Mouse (Mus musculus): ENCODE measurements around the gene Armc2. TPM values are rescaled to one million over a fixed set of nuclear protein-coding genes. Genes with fewer than 3 reads are reported as not detected.
A peak's percentile ranks its signal among the peaks of the same experiment; 100 is the strongest.

Gene Armc2
- total RNA-seq, 1 experiment from 2014 or later: 1.2 TPM

DNA sequence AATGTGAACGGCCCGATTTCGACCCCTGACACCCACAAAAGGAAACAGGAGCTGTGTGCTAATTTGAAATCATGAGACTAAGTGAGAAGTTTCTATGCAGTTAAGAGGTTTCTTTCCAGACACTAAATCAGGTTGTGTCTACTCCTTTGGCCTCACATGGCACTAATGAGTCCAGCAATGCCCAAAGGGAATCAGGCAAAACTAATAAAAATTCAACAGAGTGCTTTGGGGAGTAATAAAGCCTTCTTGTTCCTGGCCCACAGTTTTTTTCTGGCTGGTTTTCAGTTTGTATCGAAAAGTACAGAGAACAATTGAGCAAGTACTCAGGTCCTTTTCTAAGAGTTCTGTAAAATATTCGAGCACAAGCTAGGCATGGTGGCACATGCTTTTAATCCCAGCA, 4.2 kb downstream of the Armc2 start:
- DNase-seq: no peak

DNA sequence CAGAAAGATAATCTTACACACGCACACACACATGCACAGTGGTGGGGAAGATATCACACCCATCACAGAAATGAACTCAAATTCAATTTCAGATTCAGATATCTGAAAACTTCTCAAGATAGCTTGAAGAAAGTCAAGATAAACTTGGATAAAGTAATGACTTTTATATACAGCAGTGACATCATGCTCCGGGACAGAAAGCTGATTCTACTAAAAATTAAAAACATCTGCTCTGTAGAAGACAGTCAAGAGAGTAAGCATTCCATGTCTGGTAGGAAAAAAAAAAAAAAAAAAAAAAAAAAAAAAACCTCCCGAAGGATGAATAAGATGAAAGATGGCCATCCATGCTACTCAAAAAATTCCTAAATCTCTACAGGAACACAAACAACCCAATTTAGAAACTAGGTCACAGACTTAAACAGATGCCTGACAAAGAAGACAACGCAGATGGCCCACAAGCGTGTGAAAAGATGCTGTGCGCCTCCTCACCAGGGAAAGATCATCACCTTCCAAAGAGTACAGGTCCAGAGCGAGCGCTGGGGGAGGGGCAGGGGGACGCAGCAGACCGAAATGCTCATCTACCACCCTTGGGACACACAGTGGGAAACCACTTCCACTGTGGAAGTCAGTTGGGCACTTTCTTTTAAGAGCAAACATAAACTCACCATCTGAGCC, 7.3 kb downstream of the Armc2 start:
- no peak for DNase-seq

DNA sequence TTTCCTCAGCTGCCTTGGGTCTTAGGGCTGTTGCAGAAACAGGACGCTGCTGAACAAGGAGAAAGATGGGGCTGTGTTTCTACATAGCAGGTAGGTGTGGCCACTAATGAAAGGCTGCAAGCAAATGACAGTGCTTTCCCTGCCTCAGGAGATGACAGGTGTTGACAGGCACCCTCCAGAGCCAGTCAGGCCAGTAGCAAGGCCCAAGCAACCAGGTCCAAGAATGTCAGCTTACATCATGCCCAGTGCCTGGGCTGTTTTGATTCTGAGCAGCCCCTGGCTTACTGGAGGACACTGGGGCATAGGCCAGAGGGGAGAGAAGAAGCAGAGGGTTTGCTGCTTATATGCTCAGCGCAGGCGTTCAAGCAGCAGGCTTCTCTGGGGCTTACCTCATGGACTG, 13.0 kb downstream of the Armc2 start:
- DNase-seq: no peak

DNA sequence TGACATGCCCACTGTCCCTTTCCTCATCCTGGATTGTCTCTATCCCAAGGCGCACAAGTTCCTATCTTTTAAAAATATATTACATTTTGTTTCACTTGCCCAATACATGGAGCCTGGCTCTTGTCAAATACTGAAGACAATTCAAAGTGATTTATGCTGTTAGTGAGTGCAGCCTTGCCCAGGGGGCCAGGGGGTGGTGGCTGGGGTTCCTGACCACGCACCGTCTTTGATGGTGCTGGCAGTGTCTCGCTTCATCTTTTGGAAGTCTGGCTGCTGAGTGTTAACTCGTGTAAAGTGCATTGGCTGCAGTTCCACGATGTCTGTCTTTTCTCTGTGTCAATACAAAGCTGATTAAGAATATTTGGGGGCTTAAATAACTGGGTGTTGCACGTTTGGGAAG, 13.6 kb downstream of the Armc2 start:
- DNase-seq: no peak

DNA sequence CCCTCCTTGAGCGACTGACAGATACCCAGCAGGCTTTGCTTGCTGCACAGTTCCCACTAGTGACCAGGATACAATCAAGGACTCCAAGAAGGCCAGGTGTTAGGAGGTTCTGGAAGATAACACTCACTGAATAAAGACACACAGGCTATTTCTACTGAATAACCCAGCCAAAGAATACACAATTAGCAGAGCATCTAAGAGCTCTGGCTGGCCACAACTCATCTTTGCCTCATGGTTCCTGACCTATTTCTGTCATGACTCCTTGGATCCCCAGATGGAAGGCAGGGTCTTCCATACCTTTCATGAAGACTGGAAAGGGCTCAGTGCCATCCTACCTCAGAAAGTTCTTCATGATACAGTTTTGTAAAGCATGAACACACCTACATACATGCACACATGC, 14.2 kb downstream of the Armc2 start:
- DNase-seq: no peak

DNA sequence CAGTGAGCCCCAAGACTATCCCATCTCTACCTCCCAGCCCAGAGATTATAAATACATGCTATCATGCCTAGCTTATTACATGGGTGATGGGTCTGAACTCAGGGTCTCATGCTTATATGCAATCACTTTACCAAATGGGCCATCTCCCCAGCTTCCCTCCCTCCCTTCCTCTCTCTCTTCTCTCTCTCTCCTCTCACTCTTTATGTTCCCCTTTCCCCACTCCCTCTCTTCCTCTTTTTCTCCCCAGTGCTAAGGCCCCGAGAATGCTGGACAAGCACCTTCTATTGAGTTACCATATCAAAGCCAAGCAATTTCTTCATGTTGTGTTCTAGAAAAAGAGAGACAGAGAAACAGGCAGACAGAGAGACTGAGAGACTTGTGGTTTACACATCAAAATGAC, 14.7 kb downstream of the Armc2 start:
- DNase-seq: no peak

DNA sequence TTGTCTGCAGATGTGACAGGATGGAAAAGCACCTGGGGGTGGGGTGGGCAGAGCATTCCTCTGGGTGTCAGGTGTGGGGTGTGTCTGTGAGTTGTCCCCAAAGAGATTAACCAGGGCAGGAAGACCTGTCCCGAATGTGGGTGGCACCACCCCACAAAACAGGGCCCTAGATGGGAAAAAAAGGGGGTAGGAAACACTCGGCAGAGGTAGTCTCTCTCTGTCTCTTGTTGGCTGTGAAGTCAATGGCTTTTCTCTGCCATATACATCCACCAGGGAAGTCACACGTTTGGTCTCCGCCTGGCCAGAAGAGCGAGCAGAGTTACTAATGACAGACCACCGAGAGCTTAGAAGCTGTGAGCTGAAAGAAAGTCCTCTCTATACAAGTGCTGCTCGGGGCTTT, 15.8 kb downstream of the Armc2 start:
- DNase-seq: no peak

DNA sequence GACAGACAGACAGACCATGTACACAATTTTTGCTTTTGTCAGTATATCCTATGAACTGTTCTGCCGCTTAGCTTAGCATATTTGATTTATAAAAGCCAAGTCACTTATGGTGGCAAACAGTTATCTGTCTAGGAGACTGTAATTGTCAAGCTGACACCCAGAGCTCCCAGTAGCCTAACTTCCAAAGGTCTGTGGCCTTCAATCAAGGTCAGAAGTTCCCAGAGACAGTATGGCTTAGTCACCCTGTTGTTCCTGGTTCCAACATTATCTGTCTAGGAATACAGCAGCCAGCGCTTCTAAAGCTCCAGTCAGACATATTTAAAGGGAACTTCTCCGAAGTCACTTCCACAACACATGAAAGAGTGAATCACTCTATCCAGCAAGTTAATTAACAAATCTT, 17.0 kb downstream of the Armc2 start:
- DNase-seq: no peak

DNA sequence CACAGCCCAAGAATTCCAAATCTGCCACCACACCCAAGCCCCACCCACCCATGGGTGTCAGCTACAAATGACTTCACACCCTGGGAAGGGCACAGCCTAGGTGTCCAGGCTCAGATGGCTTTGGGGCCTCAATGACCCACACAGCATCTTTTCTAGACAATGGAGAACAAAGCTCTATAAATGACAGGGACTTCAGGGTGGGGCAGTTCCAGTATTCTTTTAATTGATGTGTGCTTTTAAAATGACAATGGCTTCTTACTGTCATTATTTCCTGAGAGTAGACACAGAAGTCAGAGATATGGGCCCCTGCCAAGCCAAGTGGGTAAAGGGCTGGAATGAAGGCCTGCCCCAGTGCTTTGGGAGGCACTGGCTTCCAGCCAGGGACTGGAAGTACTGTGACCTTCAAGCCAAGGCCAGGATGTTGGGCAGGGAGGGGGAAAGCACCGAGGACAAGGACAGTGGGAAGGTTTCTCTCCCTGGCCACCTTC, 20.5 kb downstream of the Armc2 start:
- peak; percentile 84 for DNase-seq

DNA sequence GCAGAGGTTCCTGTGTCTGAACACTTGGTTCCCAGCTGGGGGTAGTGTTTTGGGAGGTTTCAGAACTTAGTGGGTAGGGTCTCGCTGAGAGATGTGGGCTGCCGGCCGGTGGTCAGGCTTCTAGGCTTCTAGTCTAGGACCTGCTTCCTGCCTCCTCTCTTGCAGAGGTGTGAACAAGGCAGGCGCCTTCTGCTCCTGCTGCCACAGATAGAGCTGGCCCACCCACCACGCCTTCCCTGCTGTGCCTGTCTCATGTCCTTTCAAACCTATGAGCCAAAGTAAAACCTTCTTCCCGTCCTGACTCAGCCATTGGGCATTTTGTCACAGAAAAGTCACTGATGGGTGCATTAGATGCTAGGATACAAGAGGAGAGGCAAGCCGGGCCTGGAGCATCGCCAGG, 22.1 kb downstream of the Armc2 start:
- peak; percentile 33 for DNase-seq

DNA sequence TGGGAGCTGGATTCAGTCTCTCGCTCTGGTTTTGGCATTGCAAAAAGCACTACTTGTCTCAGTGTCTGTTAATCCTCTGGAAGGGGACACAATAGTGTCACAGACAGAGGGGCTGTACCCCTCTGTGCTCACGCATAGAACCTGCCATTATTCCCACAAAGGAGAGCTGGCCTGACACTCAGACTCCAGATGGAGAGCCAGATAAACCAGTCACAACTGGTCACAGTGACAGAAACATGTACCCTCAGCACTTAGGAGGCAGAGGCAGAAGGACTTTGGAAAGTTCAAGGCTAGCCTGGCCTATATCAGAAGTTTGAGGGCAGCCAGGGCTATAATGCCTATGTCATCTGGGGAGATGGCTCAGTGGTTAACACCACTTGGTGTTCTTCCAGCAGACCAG, 23.2 kb downstream of the Armc2 start:
- DNase-seq: no peak

DNA sequence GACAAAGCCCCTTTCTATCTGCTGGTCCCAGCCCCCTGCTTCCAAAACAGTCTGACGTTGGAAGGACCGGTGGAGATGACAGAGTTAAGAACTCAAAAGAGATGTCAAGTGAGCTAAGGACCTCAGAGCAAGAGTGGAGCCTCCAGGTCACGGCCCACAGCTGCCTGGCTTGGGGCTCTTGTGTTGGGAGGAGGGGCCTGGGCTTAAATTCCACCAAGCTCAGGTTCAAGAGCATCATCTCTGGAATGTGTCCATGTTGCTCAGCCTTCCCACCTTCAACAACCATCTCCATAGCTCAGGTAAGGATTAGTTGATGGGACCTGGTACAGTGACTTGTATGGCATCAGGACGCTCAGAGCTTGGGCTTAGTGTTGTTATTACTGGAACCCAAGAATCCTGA, 23.7 kb downstream of the Armc2 start:
- DNase-seq: no peak

DNA sequence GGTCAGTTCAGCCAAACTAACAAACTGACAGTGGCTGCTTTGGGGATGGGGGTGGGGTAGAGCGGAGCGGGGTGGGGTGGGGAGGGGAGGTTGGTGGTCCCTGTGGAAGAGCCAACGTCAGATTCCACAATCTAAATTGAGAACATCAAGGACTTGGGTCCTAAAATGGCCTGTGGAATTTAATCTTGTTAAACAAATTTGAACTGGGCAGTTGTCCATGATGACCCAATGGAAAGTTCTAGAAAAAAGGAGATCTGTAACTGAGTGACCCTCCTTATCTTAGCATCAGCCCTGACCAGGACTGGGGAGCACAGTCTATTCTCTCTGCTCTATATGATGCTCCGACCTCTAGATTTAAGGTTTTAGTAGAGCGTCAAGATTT, 26.2 kb downstream of the Armc2 start:
- DNase-seq: no peak

DNA sequence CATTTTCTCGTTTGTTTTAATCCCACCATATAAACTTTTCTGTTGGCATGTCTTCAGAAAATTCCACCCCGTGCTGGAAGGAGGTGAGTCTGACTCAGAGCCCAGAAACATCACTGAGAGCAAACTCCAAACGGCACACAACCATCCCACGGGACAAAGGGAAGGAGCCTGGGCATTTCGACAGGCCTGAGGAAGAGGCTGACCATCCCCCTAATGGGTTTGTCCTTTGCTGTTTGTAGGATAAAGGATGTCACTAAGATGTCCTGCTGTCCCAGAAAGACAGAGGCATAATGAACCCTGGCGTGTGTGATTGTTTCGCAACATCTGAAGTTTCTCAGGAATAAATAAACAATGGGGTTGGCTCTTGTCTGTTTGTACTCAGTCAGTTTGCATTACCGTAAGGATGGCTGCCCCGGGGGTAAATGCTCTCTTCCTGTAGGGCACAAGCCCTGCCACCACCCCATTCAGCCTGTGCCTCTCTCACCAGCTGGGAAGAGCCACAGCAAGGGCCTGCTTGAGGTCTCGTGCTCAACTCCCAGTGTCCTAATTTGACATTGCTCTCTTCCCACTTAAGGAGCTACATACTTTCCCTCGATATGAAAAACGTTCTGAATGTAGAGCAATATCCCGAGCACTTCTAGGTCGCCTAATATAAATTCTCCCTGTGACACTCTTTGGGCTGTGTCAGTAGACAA, 26.7 kb downstream of the Armc2 start:
- no peak for DNase-seq

DNA sequence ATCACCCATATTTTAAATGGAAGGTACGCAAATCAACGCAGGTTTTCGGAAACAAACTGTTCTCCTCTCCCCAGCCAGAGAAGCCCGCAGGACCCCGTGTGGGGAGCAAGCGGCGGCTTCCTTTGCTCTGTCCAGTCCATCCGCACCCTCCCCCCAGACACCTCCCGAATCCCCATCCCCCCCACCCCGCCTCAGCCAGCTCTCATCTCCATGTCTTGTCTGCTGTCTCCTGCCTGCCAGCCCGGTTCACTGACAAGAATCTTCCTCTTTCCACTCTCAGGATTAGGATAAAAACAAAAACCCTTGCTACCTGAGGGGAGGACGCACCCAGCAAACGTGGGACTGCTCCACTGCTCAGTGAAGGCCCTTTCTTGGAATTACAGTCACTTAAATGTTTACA, 27.3 kb downstream of the Armc2 start:
- DNase-seq: no peak

DNA sequence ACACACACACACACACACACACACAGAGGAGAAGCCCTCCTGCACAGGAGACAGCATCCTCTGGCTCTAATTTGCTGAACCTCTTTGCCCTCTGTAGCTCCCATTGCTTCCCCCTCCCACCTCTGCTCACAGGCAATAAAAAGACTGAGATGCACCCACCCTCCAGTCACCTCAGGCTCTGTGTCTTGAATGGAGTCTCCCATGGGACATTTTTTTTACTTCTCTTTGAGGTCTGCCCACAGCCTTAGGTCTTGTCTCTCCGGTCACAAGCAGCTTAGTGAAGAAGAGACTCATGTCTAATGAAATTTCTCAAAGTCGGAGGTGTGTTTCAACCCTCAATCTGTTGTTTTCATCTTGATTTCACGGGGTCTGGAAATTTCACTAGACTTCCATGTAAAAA, 29.3 kb downstream of the Armc2 start:
- no peak for DNase-seq

DNA sequence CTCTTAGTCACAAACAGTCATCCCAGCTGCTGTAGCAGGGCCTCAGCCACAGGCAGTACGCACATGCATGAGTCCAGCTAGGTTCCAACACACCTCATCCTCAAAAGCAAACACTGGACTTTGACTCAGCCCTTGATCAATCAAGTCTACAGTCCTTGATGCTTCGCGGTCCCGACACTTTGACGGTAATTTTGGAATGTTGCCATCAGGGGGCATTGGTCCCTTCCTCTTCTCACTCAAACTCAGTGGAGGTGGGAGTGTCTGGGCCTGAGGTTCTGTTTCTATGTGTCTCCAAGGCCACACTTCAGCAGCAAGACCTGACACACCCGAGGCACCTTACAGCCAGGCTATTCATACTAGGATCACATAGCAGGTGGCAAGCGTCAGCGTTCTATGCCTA, 32.1 kb downstream of the Armc2 start:
- DNase-seq: no peak

DNA sequence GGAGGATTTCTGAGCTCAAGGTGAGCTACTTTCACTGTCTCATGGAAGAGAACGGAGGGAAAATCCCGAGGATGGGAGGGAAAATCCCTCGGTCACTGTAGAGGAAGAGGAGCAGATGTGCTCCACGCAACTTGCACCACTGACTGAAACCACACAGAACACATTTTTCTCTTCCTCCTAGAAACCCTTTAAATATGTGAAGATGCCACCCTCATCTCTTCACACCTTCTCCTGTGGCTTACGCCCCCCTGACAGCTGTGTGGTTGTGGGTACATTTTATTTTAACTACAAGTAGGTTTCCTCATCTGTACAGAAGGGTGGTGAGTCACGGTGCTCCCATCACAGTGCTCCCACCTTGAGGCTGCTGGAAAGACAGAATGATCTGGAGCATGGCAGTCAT, 34.0 kb downstream of the Armc2 start:
- no peak for DNase-seq

DNA sequence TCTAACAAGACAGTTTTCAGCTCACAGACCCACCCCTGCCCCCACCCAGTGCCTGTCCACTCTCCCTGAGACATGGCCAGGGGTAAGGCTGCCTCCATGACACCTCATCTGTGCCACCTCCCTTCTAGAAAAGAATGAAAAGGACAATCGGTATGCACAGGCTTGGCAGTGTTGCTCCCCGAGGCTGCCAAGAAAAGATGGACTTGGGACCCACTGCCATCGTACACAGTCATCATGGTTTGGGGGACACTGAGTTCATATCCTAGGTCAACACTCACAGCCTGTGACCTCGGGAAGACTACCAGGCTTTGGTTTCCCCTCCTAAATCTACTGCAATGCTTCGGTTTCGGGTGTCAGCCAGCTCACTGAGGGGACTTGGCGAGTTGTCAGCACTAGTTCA, 35.4 kb downstream of the Armc2 start:
- DNase-seq: no peak

DNA sequence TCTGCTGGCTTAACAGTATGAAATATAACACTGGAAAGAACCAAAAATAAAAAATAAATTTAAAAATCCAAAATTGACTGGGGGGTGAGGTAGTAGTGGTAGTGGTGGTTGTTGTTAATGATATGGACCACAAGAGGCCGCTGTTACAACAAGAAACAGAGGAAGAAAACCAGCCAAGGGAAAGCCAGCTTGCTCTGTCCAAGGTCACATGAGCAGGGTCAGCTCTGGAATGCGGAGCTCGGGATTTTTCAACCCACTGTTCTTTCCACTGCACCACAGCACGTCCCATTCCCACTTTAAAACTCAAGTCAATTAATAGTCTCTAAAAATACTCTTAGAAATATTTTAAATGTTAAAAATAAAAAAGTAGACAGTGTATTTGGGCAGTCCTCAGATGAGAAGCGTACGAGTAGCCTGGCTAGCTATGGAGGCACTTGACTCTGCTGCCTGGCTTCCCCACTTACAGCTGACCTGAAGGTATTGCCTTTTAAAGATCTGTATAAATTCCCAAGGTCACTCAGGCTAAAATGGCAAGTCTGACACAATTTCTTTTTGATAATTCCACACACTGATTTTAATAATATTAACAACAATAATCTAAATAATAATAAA, 37.4 kb downstream of the Armc2 start:
- peak; percentile 47 for DNase-seq

DNA sequence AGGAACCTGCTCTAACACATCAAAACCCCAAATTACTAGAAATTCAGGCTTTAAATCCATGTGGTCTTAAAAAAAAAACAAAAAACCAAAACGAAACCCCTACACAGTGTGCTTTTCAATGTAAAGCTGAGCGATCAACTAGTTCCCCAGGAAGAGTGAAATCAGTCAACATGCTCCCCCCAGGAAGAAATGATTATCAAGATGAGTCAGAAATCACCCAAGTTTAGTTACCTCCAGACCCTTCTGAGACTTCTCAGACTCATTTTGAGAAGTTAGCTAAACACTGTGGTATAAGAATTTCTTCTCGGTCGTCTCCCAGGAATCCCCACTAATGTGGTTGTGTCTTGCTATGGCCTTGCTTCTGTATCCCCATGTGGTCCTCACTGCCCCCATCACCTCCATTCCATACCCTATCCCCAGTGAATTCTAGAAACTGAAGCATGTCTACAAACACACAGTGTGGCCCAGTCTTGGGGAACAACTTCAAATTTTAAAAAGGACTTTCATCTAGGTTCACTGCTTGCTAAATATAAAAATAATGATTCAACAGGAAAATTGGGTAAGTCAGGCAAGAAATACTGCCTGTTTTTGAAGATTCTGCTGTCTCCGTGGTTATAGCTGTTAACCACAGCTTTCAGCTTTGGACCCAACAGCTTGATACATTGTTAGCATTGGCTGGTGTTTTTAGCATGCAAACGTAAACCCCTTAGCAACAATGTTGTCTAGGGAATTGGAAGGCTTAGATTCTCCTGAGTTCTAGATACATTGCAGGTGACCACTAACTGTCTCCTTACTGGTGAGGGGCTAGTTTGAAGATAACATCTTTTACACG, 39.6 kb downstream of the Armc2 start:
- DNase-seq: no peak

DNA sequence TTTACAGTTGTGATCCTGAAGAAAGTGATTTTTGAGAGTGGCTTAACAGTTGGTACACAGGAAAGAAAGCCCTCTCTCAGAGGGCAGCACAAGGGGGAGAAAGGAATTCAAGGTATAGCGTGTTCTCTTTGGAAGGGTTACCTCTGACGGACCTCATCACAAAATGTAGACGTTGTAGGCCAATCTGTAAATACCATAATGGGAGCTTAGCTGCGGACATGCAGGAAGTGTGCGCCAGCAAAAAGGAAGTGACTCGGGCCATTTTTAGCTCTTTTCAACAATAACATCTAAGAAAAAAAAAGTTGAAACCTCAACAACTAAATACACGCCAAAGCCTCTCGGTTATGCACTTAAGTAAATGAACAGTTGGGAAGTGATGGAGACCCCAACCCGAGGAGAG, 45.6 kb downstream of the Armc2 start:
- DNase-seq: no peak
